Mouse (Mus musculus) yolk sac, embryonic 10.5 days (tissue): ENCODE measurements around the gene Smok2a.
"Not testable (repeated sequence)": the region's sequence is repeated elsewhere in the genome, so short reads cannot be mapped to it uniquely, and the experiment has no call there.

ENCODE experiments used
- DNase-seq: peaks from one replicate; pipeline ENCODE4 v3.0.0-alpha.2; 2017; ENCODE audit warnings: low spot score

The Smok2a gene

DNA sequence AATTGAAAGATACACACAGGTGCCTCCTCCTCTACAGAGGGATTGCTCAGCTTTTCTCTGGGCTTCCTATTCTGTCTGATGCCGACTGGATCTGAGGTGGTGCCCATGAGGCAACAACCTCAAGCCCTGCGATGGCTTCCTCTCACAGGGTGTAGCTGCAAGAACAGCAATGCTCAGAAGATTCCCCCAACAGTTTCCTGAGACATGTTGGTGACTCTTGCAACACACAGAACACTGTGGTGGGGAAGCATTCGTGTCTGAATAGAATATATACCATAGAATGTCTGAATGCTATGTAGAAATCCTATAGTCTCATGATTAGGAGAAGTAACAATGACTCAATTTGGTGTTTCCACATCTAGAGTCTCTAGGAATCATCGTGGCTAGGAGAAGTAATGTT lies 6.8 kb upstream of the Smok2a start:
- DNase-seq: no peak

DNA sequence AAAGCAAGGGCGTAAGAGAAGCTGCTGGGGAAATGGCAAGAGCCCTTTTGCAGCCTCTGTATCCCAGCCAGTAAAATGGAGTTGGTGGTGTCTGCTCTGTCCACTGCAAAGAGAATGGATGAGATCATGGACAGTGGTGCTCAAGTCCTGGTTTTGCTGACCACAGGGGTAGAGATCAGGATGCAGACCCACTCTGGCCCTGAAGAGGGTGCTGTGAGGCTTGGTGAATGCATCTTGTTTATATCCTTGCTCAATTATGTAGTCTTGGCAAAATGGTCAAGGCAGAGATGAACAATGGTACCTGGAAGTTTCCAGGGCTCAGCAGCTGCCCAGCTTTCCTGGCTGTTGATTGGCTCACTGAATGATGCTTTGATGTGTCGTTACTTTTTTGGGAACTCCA lies 5.4 kb upstream of the Smok2a start:
- DNase-seq: no peak

DNA sequence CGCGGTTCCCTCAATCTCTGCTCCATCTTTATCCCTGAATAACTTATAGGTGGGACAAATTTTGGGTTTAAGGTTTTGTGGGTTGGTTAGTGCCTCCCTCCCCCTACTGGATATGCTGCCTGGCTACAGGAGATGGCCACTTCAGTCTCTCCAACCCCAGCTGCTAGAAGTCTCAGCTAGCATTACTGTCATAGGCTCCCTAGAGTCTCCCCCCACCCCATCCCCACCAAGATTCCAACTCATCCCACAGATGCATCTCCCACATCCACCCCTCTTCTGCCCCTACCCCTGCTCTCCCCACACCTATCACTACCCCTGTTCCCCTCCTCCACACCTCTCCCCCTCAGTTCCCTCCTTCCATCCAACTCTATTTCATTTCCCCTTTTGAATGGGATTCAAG lies 933 bp downstream of the Smok2a start:
- not testable (repeated sequence) for DNase-seq

DNA sequence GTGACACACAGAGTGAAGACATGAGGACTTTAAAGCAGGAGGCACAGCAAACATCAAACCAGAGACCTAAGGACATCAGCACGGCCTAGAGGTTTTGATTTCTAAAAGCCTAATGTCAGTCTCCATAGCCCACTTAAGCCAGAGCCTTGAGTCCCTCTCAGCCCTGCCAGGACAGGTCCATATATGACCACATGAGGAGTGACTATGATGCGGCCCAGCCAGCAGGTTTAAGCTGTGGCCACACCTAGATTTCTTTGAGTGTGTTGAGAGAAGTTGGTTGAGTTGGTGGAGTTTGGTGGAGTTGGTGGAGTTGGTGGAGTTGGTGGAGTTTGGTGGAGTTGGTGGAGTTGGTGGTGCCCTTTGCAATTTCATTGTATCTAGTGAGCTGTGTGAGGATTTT lies 9.0 kb downstream of the Smok2a start, which contains the start of gene Smok2b:
Gene Smok2b (plus strand): TSS at position 301 of the 400 bp plus-strand sequence.
- not testable (repeated sequence) for DNase-seq

DNA sequence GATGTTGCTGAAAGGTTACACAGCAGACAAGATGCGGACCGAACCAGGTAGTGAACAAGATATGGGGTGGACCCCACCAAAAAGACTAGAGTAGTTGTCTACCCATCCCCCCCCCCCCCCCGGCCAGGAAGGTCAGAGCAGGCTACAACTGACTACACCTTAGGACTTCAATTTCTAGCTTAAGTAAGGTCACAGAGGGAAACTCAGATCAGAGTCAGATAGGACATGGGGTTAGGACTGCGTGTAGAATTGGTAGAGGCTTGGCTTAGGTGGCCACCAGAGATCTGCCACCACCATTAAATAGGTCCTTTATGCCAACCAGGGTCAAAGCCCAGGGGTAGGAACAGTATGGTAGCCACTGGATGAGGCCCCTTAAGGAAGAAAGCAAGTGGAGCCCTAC lies 18.5 kb downstream of the Smok2a start:
- DNase-seq: not testable (repeated sequence)

DNA sequence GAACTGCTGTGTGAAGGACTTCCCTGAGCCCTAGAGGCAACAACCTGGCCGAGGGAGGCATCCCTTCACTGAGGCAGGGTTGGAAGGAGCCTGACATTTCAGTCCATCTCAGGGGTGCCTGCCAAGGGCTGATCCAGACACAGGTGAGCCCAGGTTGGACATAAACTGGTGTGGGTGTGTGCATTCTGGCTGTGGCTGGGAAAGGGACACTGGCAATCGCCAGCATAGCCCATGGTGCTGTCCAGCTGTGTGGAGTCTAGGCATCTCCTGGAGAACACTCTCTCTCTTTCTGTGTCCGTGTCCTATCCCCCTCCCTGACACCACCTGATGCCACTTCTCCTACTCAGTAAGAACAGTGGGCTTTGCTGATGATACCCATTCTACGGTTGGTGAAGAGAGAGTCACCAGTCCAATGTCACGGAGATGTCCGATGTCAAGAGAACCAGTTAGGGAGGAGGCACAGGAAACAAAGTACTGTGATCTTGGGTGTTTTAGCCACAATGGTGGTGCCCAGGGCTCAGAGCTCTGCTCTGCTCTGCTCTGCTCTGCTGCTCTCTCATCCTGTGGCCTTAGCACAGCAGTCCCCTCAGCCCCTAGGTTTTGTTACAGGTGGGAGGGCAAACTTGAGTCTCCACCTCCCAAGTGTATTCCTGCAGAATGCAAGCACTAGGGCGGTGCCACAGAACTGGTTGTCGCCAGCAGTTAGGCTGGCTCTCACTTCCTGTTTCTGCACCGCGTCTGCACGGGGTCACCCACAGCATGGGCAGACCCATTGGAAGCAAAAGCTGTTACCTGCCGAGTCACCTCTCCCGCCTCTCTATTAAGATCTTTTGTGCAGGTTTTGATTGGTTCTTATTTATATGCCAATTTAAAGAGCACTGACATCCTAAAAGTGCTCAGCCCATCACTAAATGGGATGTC lies 20.1 kb downstream of the Smok2a start:
- DNase-seq: not testable (repeated sequence)

DNA sequence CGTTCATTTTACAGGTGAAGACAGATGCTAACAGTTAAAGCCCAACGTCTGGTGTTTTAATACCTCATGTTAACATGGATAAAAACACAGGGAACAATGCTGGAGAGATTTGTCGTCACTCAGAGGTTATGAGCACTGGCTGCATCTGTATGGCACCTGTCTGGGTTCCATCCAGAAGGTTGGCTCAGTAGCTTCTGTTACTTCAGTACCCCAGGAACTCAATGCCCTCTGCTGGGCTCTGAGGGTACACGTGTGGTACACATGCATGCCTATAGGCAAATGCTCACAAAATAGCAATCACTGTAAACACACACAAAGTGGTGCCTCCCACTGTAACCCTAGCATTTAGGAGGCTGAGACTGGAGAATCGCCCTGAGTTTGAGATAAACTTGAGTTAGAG lies 33.8 kb downstream of the Smok2a start:
- DNase-seq: not testable (repeated sequence)
